Mouse (Mus musculus): ENCODE results near the gene Terf2ip. TPM values are rescaled to one million over a fixed set of nuclear protein-coding genes. Genes with fewer than 3 reads are reported as not detected.

Terf2ip gene
- polyA plus RNA-seq, 1 experiment from 2014 or later: 24.7 TPM

- Histone ChIP-seq H3K36me3 (ENCODE audit: control insufficient read depth, insufficient read depth, low read length) (no peaks in the 10 kb centered on the region; the same call in none of the 2 replicates), H3K9me3 (ENCODE audit: control insufficient read depth, low read depth, low read length) (no peaks in the 10 kb centered on the region), H3K4me2 (replicated peaks; ENCODE audit: low read depth, low read length) (no peak overlapping the region), H3K4me3 (ENCODE audit: low read depth, low read length) (no peak overlapping the region), H3K4me1 (ENCODE audit: control insufficient read depth, insufficient read depth, low read length) (no peaks in the 10 kb centered on the region), H3K9ac (replicated peaks; ENCODE audit: low read depth, low read length) (no peak overlapping the region), H3K27me3 (ENCODE audit: control insufficient read depth, insufficient read depth, low read length) (no peaks in the 10 kb centered on the region), H3K27ac (ENCODE audit: low read length) (no peak overlapping the region)
- WGBS: 43% methylated on average over 5 of the region's 5 CpGs
- ATAC-seq (ENCODE audit: insufficient number of reproducible peaks, insufficient read depth, low FRiP score, low read depth): no peak
Observed at GRCm38 (mm10) chr8:111968991-111969390, 42.2 kb upstream of the Terf2ip start.

- no peaks in the 10 kb centered on the region for H3K4me1 ChIP-seq (ENCODE audit: control insufficient read depth, insufficient read depth, low read length)
- no peak overlapping the region for H3K4me2 ChIP-seq (replicated peaks; ENCODE audit: low read depth, low read length)
- WGBS: 97% methylated on average over 12 of the region's 12 CpGs
- H3K27ac ChIP-seq (ENCODE audit: low read length): no peak overlapping the region
- H3K4me3 ChIP-seq (ENCODE audit: low read depth, low read length): no peak overlapping the region
- H3K36me3 ChIP-seq (ENCODE audit: control insufficient read depth, insufficient read depth, low read length): peaks cover 3% of the 10 kb centered on the region; the same call in 1 of the 2 replicates
- no peak overlapping the region for H3K9ac ChIP-seq (replicated peaks; ENCODE audit: low read depth, low read length)
- no peaks in the 10 kb centered on the region for H3K27me3 ChIP-seq (ENCODE audit: control insufficient read depth, insufficient read depth, low read length)
- no peaks in the 10 kb centered on the region for H3K9me3 ChIP-seq (ENCODE audit: control insufficient read depth, low read depth, low read length)
- ATAC-seq (ENCODE audit: insufficient number of reproducible peaks, insufficient read depth, low FRiP score, low read depth): no peak
Observed at GRCm38 (mm10) chr8:111974138-111974537, 37.1 kb upstream of the Terf2ip start.

- Histone ChIP-seq H3K9me3 (ENCODE audit: control insufficient read depth, low read depth, low read length) (no peaks in the 10 kb centered on the region), H3K36me3 (ENCODE audit: control insufficient read depth, insufficient read depth, low read length) (peaks cover 8% of the 10 kb centered on the region; the same call in 1 of the 2 replicates), H3K27ac (ENCODE audit: low read length) (no peak overlapping the region), H3K9ac (replicated peaks; ENCODE audit: low read depth, low read length) (no peak overlapping the region), H3K4me1 (ENCODE audit: control insufficient read depth, insufficient read depth, low read length) (no peaks in the 10 kb centered on the region), H3K27me3 (ENCODE audit: control insufficient read depth, insufficient read depth, low read length) (no peaks in the 10 kb centered on the region), H3K4me2 (replicated peaks; ENCODE audit: low read depth, low read length) (no peak overlapping the region), H3K4me3 (ENCODE audit: low read depth, low read length) (no peak overlapping the region)
- WGBS: 92% methylated on average over 2 of the region's 2 CpGs
- ATAC-seq (ENCODE audit: insufficient number of reproducible peaks, insufficient read depth, low FRiP score, low read depth): no peak
Observed at GRCm38 (mm10) chr8:111975706-111976105, 35.5 kb upstream of the Terf2ip start.

GRCm38 (mm10) chr8:111976326-111976725, 34.9 kb upstream of the Terf2ip start:
- Histone ChIP-seq H3K27me3 (ENCODE audit: control insufficient read depth, insufficient read depth, low read length) (no peaks in the 10 kb centered on the region), H3K36me3 (ENCODE audit: control insufficient read depth, insufficient read depth, low read length) (peaks cover 8% of the 10 kb centered on the region; the same call in 1 of the 2 replicates), H3K9ac (replicated peaks; ENCODE audit: low read depth, low read length) (no peak overlapping the region), H3K4me1 (ENCODE audit: control insufficient read depth, insufficient read depth, low read length) (no peaks in the 10 kb centered on the region), H3K4me2 (replicated peaks; ENCODE audit: low read depth, low read length) (no peak overlapping the region), H3K27ac (ENCODE audit: low read length) (no peak overlapping the region), H3K4me3 (ENCODE audit: low read depth, low read length) (no peak overlapping the region), H3K9me3 (ENCODE audit: control insufficient read depth, low read depth, low read length) (no peaks in the 10 kb centered on the region)
- no peak for ATAC-seq (ENCODE audit: insufficient number of reproducible peaks, insufficient read depth, low FRiP score, low read depth)
- WGBS: 85% methylated on average over 2 of the region's 2 CpGs

- 62% methylated on average over 10 of the region's 10 CpGs for WGBS
- no peaks in the 10 kb centered on the region for H3K4me1 ChIP-seq (ENCODE audit: control insufficient read depth, insufficient read depth, low read length)
- no peaks in the 10 kb centered on the region for H3K27me3 ChIP-seq (ENCODE audit: control insufficient read depth, insufficient read depth, low read length)
- H3K9me3 ChIP-seq (ENCODE audit: control insufficient read depth, low read depth, low read length): no peaks in the 10 kb centered on the region
- no peak for ATAC-seq (ENCODE audit: insufficient number of reproducible peaks, insufficient read depth, low FRiP score, low read depth)
- no peak overlapping the region for H3K4me3 ChIP-seq (ENCODE audit: low read depth, low read length)
- no peak overlapping the region for H3K9ac ChIP-seq (replicated peaks; ENCODE audit: low read depth, low read length)
- peaks cover 13% of the 10 kb centered on the region; the same call in 1 of the 2 replicates for H3K36me3 ChIP-seq (ENCODE audit: control insufficient read depth, insufficient read depth, low read length)
- H3K4me2 ChIP-seq (replicated peaks; ENCODE audit: low read depth, low read length): no peak overlapping the region
- H3K27ac ChIP-seq (ENCODE audit: low read length): no peak overlapping the region
Observed at GRCm38 (mm10) chr8:111978147-111978546, 33.1 kb upstream of the Terf2ip start.

GRCm38 (mm10) chr8:111982116-111982515, 29.1 kb upstream of the Terf2ip start:
- Histone ChIP-seq H3K4me3 (ENCODE audit: low read depth, low read length) (no peak overlapping the region), H3K4me2 (replicated peaks; ENCODE audit: low read depth, low read length) (no peak overlapping the region), H3K36me3 (ENCODE audit: control insufficient read depth, insufficient read depth, low read length) (peaks cover 28% of the 10 kb centered on the region; the same call in 1 of the 2 replicates), H3K27ac (ENCODE audit: low read length) (no peak overlapping the region), H3K9me3 (ENCODE audit: control insufficient read depth, low read depth, low read length) (no peaks in the 10 kb centered on the region), H3K4me1 (ENCODE audit: control insufficient read depth, insufficient read depth, low read length) (no peaks in the 10 kb centered on the region), H3K27me3 (ENCODE audit: control insufficient read depth, insufficient read depth, low read length) (no peaks in the 10 kb centered on the region), H3K9ac (replicated peaks; ENCODE audit: low read depth, low read length) (no peak overlapping the region)
- 72% methylated on average over 7 of the region's 7 CpGs for WGBS
- no peak for ATAC-seq (ENCODE audit: insufficient number of reproducible peaks, insufficient read depth, low FRiP score, low read depth)

- H3K4me1 ChIP-seq (ENCODE audit: control insufficient read depth, insufficient read depth, low read length): no peaks in the 10 kb centered on the region
- no peak overlapping the region for H3K4me3 ChIP-seq (ENCODE audit: low read depth, low read length)
- H3K9ac ChIP-seq (replicated peaks; ENCODE audit: low read depth, low read length): no peak overlapping the region
- no peak overlapping the region for H3K4me2 ChIP-seq (replicated peaks; ENCODE audit: low read depth, low read length)
- no peaks in the 10 kb centered on the region for H3K9me3 ChIP-seq (ENCODE audit: control insufficient read depth, low read depth, low read length)
- H3K27ac ChIP-seq (ENCODE audit: low read length): no peak overlapping the region
- peaks cover 32% of the 10 kb centered on the region for H3K36me3 ChIP-seq (ENCODE audit: control insufficient read depth, insufficient read depth, low read length)
- H3K27me3 ChIP-seq (ENCODE audit: control insufficient read depth, insufficient read depth, low read length): no peaks in the 10 kb centered on the region
- 76% methylated on average over 10 of the region's 10 CpGs for WGBS
- ATAC-seq (ENCODE audit: insufficient number of reproducible peaks, insufficient read depth, low FRiP score, low read depth): no peak
Observed at GRCm38 (mm10) chr8:111984511-111984910, 26.7 kb upstream of the Terf2ip start.

- WGBS: 23% methylated on average over 7 of the region's 7 CpGs
- Histone ChIP-seq H3K27ac (ENCODE audit: low read length) (no peak overlapping the region), H3K27me3 (ENCODE audit: control insufficient read depth, insufficient read depth, low read length) (no peaks in the 10 kb centered on the region), H3K9ac (replicated peaks; ENCODE audit: low read depth, low read length) (no peak overlapping the region), H3K4me3 (ENCODE audit: low read depth, low read length) (no peak overlapping the region), H3K9me3 (ENCODE audit: control insufficient read depth, low read depth, low read length) (no peaks in the 10 kb centered on the region), H3K36me3 (ENCODE audit: control insufficient read depth, insufficient read depth, low read length) (peaks cover 31% of the 10 kb centered on the region), H3K4me1 (ENCODE audit: control insufficient read depth, insufficient read depth, low read length) (no peaks in the 10 kb centered on the region; the same call in 1 of the 2 replicates), H3K4me2 (replicated peaks; ENCODE audit: low read depth, low read length) (no peak overlapping the region)
- no peak for ATAC-seq (ENCODE audit: insufficient number of reproducible peaks, insufficient read depth, low FRiP score, low read depth)
Observed at GRCm38 (mm10) chr8:111989911-111990310, 21.3 kb upstream of the Terf2ip start.

- ATAC-seq (ENCODE audit: insufficient number of reproducible peaks, insufficient read depth, low FRiP score, low read depth): no peak
- no peak overlapping the region for H3K27ac ChIP-seq (ENCODE audit: low read length)
- H3K9me3 ChIP-seq (ENCODE audit: control insufficient read depth, low read depth, low read length): no peaks in the 10 kb centered on the region
- H3K27me3 ChIP-seq (ENCODE audit: control insufficient read depth, insufficient read depth, low read length): no peaks in the 10 kb centered on the region
- H3K36me3 ChIP-seq (ENCODE audit: control insufficient read depth, insufficient read depth, low read length): peaks cover 38% of the 10 kb centered on the region
- H3K9ac ChIP-seq (replicated peaks; ENCODE audit: low read depth, low read length): peak overlapping the region; percentile 63; the same call in 1 of the 2 replicates
- peak overlapping the region; percentile 84 for H3K4me3 ChIP-seq (ENCODE audit: low read depth, low read length)
- H3K4me1 ChIP-seq (ENCODE audit: control insufficient read depth, insufficient read depth, low read length): no peaks in the 10 kb centered on the region; the same call in 1 of the 2 replicates
- WGBS: 60% methylated on average over 8 of the region's 8 CpGs
- peak overlapping the region; percentile 66 for H3K4me2 ChIP-seq (replicated peaks; ENCODE audit: low read depth, low read length)
Observed at GRCm38 (mm10) chr8:111991278-111991677, 19.9 kb upstream of the Terf2ip start.

All from stomach, embryonic 14.5 days (tissue).